Mouse (Mus musculus): Measurements from ENCODE around the gene Gm16181. TPM values are rescaled to one million over a fixed set of nuclear protein-coding genes. Genes with fewer than 3 reads are reported as not detected.

Gm16181 gene
- polyA plus RNA-seq, 1 experiment: 1.2 TPM

- TF ChIP-seq CTCF (IDR thresholded peaks at IDR 0.05; ENCODE audit: insufficient read depth, low read length): no peak
- no peak for TF ChIP-seq POLR2A (IDR thresholded peaks at IDR 0.05; ENCODE audit: borderline replicate concordance, extremely low read depth, low read depth, low read length)
- 75% methylated on average over 3 of the region's 3 CpGs for WGBS
- DNase-seq: no peak
- Histone ChIP-seq H3K4me3 (replicated peaks; ENCODE audit: extremely low read depth, low read depth, low read length) (no peak overlapping the region), H3K4me1 (ENCODE audit: control insufficient read depth, insufficient read depth, low read length) (no peaks in the 10 kb centered on the region)
These were observed 51.6 kb downstream of the Gm16181 start for GRCm38 (mm10) chr17:35272249-35272648.

Other genes starting within 250 kb of the Gm16181 start
- 12.9 and 66.3 TPM in 2 replicates for gene Hspa1a, start 248.7 kb upstream of the Gm16181 start, polyA plus RNA-seq (2012; rRNA removed)
- gene Hspa1l, start 248.1 kb upstream of the Gm16181 start, polyA plus RNA-seq (2012; rRNA removed): 0.81 and 1.3 TPM in 2 replicates
- gene Lsm2, start 239.0 kb upstream of the Gm16181 start, polyA plus RNA-seq (2012; rRNA removed): 42.3 and 51.6 TPM in 2 replicates
- 119 and 159 TPM in 2 replicates for gene Vars, start 219.8 kb upstream of the Gm16181 start, polyA plus RNA-seq (2012; rRNA removed)
- gene Vwa7, start 204.3 kb upstream of the Gm16181 start, polyA plus RNA-seq (2012; rRNA removed): 4.0 and 4.2 TPM in 2 replicates
- 2.1 and 2.8 TPM in 2 replicates for gene Sapcd1, start 192.8 kb upstream of the Gm16181 start, polyA plus RNA-seq (2012; rRNA removed)
- gene Msh5, start 174.1 kb upstream of the Gm16181 start, polyA plus RNA-seq (2012; rRNA removed): 5.4 and 6.0 TPM in 2 replicates
- 124 and 153 TPM in 2 replicates for gene Clic1, start 170.9 kb upstream of the Gm16181 start, polyA plus RNA-seq (2012; rRNA removed)
- 137 and 141 TPM in 2 replicates for gene Ddah2, start 161.8 kb upstream of the Gm16181 start, polyA plus RNA-seq (2012; rRNA removed)
- 3.8 and 90.0 TPM in 2 replicates for gene Ly6g6c, start 155.4 kb upstream of the Gm16181 start, polyA plus RNA-seq (2012; rRNA removed)
- 1.0 and 2.1 TPM in 2 replicates for gene Mpig6b, start 154.7 kb upstream of the Gm16181 start, polyA plus RNA-seq (2012; rRNA removed)
- gene Ly6g6e, start 143.9 kb upstream of the Gm16181 start, polyA plus RNA-seq (2012; rRNA removed): 5.8 and 25.7 TPM in 2 replicates
- gene Ly6g6d, start 142.8 kb upstream of the Gm16181 start, polyA plus RNA-seq (2012; rRNA removed): 14.5 and 16.7 TPM in 2 replicates
- gene Ly6g6f, start 135.2 kb upstream of the Gm16181 start, polyA plus RNA-seq (2012; rRNA removed): 0.16 and 0.84 TPM in 2 replicates
- gene Abhd16a, start 131.6 kb upstream of the Gm16181 start, polyA plus RNA-seq (2012; rRNA removed): 196 and 245 TPM in 2 replicates
- not detected in 2 replicates for gene Ly6g5c, start 112.6 kb upstream of the Gm16181 start, polyA plus RNA-seq (2012; rRNA removed)
- gene Ly6g5b, start 105.4 kb upstream of the Gm16181 start, polyA plus RNA-seq (2012; rRNA removed): 1.4 and 2.0 TPM in 2 replicates
- gene Gpank1, start 99.4 kb upstream of the Gm16181 start, polyA plus RNA-seq (2012; rRNA removed): 17.9 and 21.9 TPM in 2 replicates
- gene Csnk2b, start 98.8 kb upstream of the Gm16181 start, polyA plus RNA-seq (2012; rRNA removed): 232 and 297 TPM in 2 replicates
- 12.1 and 12.9 TPM in 2 replicates for gene D17H6S53E, start 94.5 kb upstream of the Gm16181 start, polyA plus RNA-seq (2012; rRNA removed)
- 0.12 TPM in 1 of 2 replicates, not detected in the other for gene Apom, start 88.8 kb upstream of the Gm16181 start, polyA plus RNA-seq (2012; rRNA removed)
- 227 and 234 TPM in 2 replicates for gene Bag6, start 85.7 kb upstream of the Gm16181 start, polyA plus RNA-seq (2012; rRNA removed)
- 327 and 373 TPM in 2 replicates for gene Prrc2a, start 55.9 kb upstream of the Gm16181 start, polyA plus RNA-seq (2012; rRNA removed)
- 1.4 and 1.6 TPM in 2 replicates for gene Aif1, start 44.8 kb upstream of the Gm16181 start, polyA plus RNA-seq (2012; rRNA removed)
- gene Lst1, start 32.4 kb upstream of the Gm16181 start, polyA plus RNA-seq (2012; rRNA removed): 19.7 and 37.0 TPM in 2 replicates
- gene Ltb, start 26.4 kb upstream of the Gm16181 start, polyA plus RNA-seq (2012; rRNA removed): 28.1 and 29.9 TPM in 2 replicates
- 2.1 and 2.5 TPM in 2 replicates for gene Tnf, start 18.8 kb upstream of the Gm16181 start, polyA plus RNA-seq (2012; rRNA removed)
- gene Lta, start 15.5 kb upstream of the Gm16181 start, polyA plus RNA-seq (2012; rRNA removed): 1.0 and 1.1 TPM in 2 replicates
- gene Atp6v1g2, start 12.8 kb downstream of the Gm16181 start, polyA plus RNA-seq (2012; rRNA removed): 6.3 and 8.1 TPM in 2 replicates
- 16.5 and 21.6 TPM in 2 replicates for gene Nfkbil1, start 15.0 kb downstream of the Gm16181 start, polyA plus RNA-seq (2012; rRNA removed)
- 245 and 304 TPM in 2 replicates for gene Ddx39b, start 20.9 kb downstream of the Gm16181 start, polyA plus RNA-seq (2012; rRNA removed)
- 878 and 1,286 TPM in 2 replicates for gene H2-D1, start 41.9 kb downstream of the Gm16181 start, polyA plus RNA-seq (2012; rRNA removed)
- 0.49 and 0.71 TPM in 2 replicates for gene H2-Q1, start 99.6 kb downstream of the Gm16181 start, polyA plus RNA-seq (2012; rRNA removed)
- gene H2-Q2, start 121.4 kb downstream of the Gm16181 start, polyA plus RNA-seq (2012; rRNA removed): 6.4 and 6.6 TPM in 2 replicates
- 152 and 267 TPM in 2 replicates for gene H2-Q4, start 158.8 kb downstream of the Gm16181 start, polyA plus RNA-seq (2012; rRNA removed)
- 91.1 and 177 TPM in 2 replicates for gene H2-Q6, start 204.0 kb downstream of the Gm16181 start, polyA plus RNA-seq (2012; rRNA removed)
- gene H2-Q7, start 218.3 kb downstream of the Gm16181 start, polyA plus RNA-seq (2012; rRNA removed): 211 and 441 TPM in 2 replicates
- 11.4 and 12.9 TPM in 2 replicates for gene H2-Q10, start 249.3 kb downstream of the Gm16181 start, polyA plus RNA-seq (2012; rRNA removed)

All from lung, adult 2 months (tissue).